Mouse (Mus musculus): Measurements from ENCODE around the gene Cpt2. TPM values are rescaled to one million over a fixed set of nuclear protein-coding genes. Genes with fewer than 3 reads are reported as not detected.
A peak's percentile ranks its signal among the peaks of the same experiment; 100 is the strongest.

The Cpt2 gene
- total RNA-seq, 2 experiments from 2014 or later: 64.6 to 65.6 TPM

GRCm38 (mm10) chr4:107923803-107924194, 389 bp upstream of the Cpt2 start:
- intact Hi-C loops (cut with DNase I): loop anchor here (10.0 kb wide), 1 partner anchor 401 kb away; the partner anchor contains the start of gene Coa7
- DNase-seq: no peak

- no peak for DNase-seq
- intact Hi-C loops (cut with DNase I): loop anchor here (2.0 to 10.0 kb wide), 2 partner anchors 31 to 403 kb away; partner anchors contain the start of gene Coa7
Measured at GRCm38 (mm10) chr4:107921952-107922351, 1.5 kb downstream of the Cpt2 start.

GRCm38 (mm10) chr4:107921152-107921695, 2.2 kb downstream of the Cpt2 start:
- intact Hi-C loops (cut with DNase I): loop anchor here (2.0 to 10.0 kb wide), 2 partner anchors 30 to 404 kb away; partner anchors contain the start of gene Coa7

GRCm38 (mm10) chr4:107920336-107920735, 3.1 kb downstream of the Cpt2 start:
- DNase-seq: no peak
- intact Hi-C loops (cut with DNase I): loop anchor here (2.0 to 10.0 kb wide), 2 partner anchors 30 to 404 kb away; partner anchors contain the start of gene Coa7

More at GRCm38 (mm10) chr4:107921152-107921695, 2.2 kb downstream of the Cpt2 start:
- DNase-seq: no peak

GRCm38 (mm10) chr4:107910020-107910419, 13.4 kb downstream of the Cpt2 start:
- DNase-seq: no peak
- intact Hi-C loops (cut with DNase I): no loop called here

- intact Hi-C loops (cut with DNase I): no loop called here
Measured at GRCm38 (mm10) chr4:107906561-107906960, 16.8 kb downstream of the Cpt2 start.

GRCm38 (mm10) chr4:107904252-107904651, 19.2 kb downstream of the Cpt2 start:
- intact Hi-C loops (cut with DNase I): no loop called here

More at GRCm38 (mm10) chr4:107906561-107906960, 16.8 kb downstream of the Cpt2 start:
- no peak for DNase-seq

GRCm38 (mm10) chr4:107900206-107900605, 23.2 kb downstream of the Cpt2 start:
- no peak for DNase-seq
- intact Hi-C loops (cut with DNase I): no loop called here

More at GRCm38 (mm10) chr4:107904252-107904651, 19.2 kb downstream of the Cpt2 start:
- no peak for DNase-seq

- no peak for DNase-seq
- intact Hi-C loops (cut with DNase I): no loop called here
Measured at GRCm38 (mm10) chr4:107899211-107899927, 24.0 kb downstream of the Cpt2 start.

- intact Hi-C loops (cut with DNase I): no loop called here
- no peak for DNase-seq
Measured at GRCm38 (mm10) chr4:107892663-107893062, 30.7 kb downstream of the Cpt2 start.

GRCm38 (mm10) chr4:107889731-107890432, 33.5 kb downstream of the Cpt2 start, which contains the start of gene 0610037L13Rik:
Gene 0610037L13Rik (plus strand): TSS chr4:107889813.
- DNase-seq: peak; percentile 87 to 89
- intact Hi-C loops (cut with DNase I): loop anchor here (2.0 to 5.0 kb wide), 2 partner anchors 31 to 517 kb away; partner anchors contain the start of gene Gpx7

- no peak for DNase-seq
- intact Hi-C loops (cut with DNase I): loop anchor here (5.0 kb wide), 1 partner anchor 518 kb away; the partner anchor contains the start of gene Gpx7
Measured at GRCm38 (mm10) chr4:107889385-107889730, 34.1 kb downstream of the Cpt2 start.

- no peak for DNase-seq
- intact Hi-C loops (cut with DNase I): loop anchor here (5.0 kb wide), 1 partner anchor 521 kb away; the partner anchor contains the start of gene Gpx7
Measured at GRCm38 (mm10) chr4:107886371-107886770, 37.0 kb downstream of the Cpt2 start.

GRCm38 (mm10) chr4:107881631-107882030, 41.8 kb downstream of the Cpt2 start:
- no peak for DNase-seq
- intact Hi-C loops (cut with DNase I): no loop called here

- intact Hi-C loops (cut with DNase I): no loop called here
- DNase-seq: peak; percentile 93 to 95
Measured at GRCm38 (mm10) chr4:107879254-107880050, 44.0 kb downstream of the Cpt2 start, which contains the start of gene Magoh. Gene Magoh (plus strand): TSS chr4:107879755.

GRCm38 (mm10) chr4:107864866-107865265, 58.5 kb downstream of the Cpt2 start:
- DNase-seq: no peak
- intact Hi-C loops (cut with DNase I): no loop called here

- intact Hi-C loops (cut with DNase I): no loop called here
- no peak for DNase-seq
Measured at GRCm38 (mm10) chr4:107858995-107859394, 64.4 kb downstream of the Cpt2 start.

- intact Hi-C loops (cut with DNase I): no loop called here
- no peak for DNase-seq
Measured at GRCm38 (mm10) chr4:107856958-107857686, 66.3 kb downstream of the Cpt2 start.
